Mouse (Mus musculus): ENCODE measurements around the gene Csf2. TPM values are rescaled to one million over a fixed set of nuclear protein-coding genes. Genes with fewer than 3 reads are reported as not detected.

The Csf2 gene
- polyA plus RNA-seq, 1 experiment = not detected

- Histone ChIP-seq H3ac (ENCODE audit: control insufficient read depth, insufficient read length, low read depth) (no peak overlapping the region), H3K4me3 (ENCODE audit: insufficient read depth, poor library complexity, severe bottlenecking) (no peak overlapping the region)
Observed at GRCm38 (mm10) chr11:54203162-54203561, 46.3 kb downstream of the Csf2 start.

GRCm38 (mm10) chr11:54201881-54202685 is 47.4 kb downstream of the Csf2 start:
- no peak overlapping the region for H3K4me3 ChIP-seq (ENCODE audit: insufficient read depth, poor library complexity, severe bottlenecking)

More at GRCm38 (mm10) chr11:54203162-54203561, 46.3 kb downstream of the Csf2 start:
- Histone ChIP-seq H3K27me3 (ENCODE audit: control insufficient read depth, insufficient read depth, insufficient read length) (no peaks in the 10 kb centered on the region), H3K36me3 (ENCODE audit: control insufficient read depth, insufficient read depth) (no peaks in the 10 kb centered on the region), H3K79me2 (ENCODE audit: control insufficient read depth, insufficient read depth) (no peaks in the 10 kb centered on the region), H3K79me3 (ENCODE audit: low read depth) (no peaks in the 10 kb centered on the region)
- TF ChIP-seq FOSL1 (IDR thresholded peaks at IDR 0.05; ENCODE audit: insufficient read depth, low read length, poor library complexity, severe bottlenecking) = no peak
- TF ChIP-seq USF1 (IDR thresholded peaks at IDR 0.05; ENCODE audit: low read depth) = no peak
- TF ChIP-seq MAX (IDR thresholded peaks at IDR 0.05) = no peak
- no peak for TF ChIP-seq MYOG (IDR thresholded peaks at IDR 0.05; ENCODE audit: control insufficient read depth, extremely low read depth, insufficient read length)
- no peak for TF ChIP-seq MYOD1 (IDR thresholded peaks at IDR 0.05; ENCODE audit: control insufficient read depth, insufficient read length, low read depth)
- no peak for TF ChIP-seq CEBPB (IDR thresholded peaks at IDR 0.05; ENCODE audit: low read depth)
- TF ChIP-seq CTCF (IDR thresholded peaks at IDR 0.05; ENCODE audit: control insufficient read depth, insufficient read depth, insufficient read length) = no peak

GRCm38 (mm10) chr11:54201287-54201773 is 48.1 kb downstream of the Csf2 start:
- Histone ChIP-seq H3K4me3 (ENCODE audit: insufficient read depth, poor library complexity, severe bottlenecking) (no peak overlapping the region), H3K27me3 (ENCODE audit: control insufficient read depth, insufficient read depth, insufficient read length) (no peaks in the 10 kb centered on the region), H3ac (ENCODE audit: control insufficient read depth, insufficient read length, low read depth) (no peak overlapping the region), H3K79me3 (ENCODE audit: low read depth) (no peaks in the 10 kb centered on the region), H3K36me3 (ENCODE audit: control insufficient read depth, insufficient read depth) (no peaks in the 10 kb centered on the region), H3K79me2 (ENCODE audit: control insufficient read depth, insufficient read depth) (no peaks in the 10 kb centered on the region)
- TF ChIP-seq MYOG (IDR thresholded peaks at IDR 0.05; ENCODE audit: control insufficient read depth, extremely low read depth, insufficient read length) (no peak), MAX (IDR thresholded peaks at IDR 0.05) (no peak), CTCF (IDR thresholded peaks at IDR 0.05; ENCODE audit: control insufficient read depth, insufficient read depth, insufficient read length) (no peak), CEBPB (IDR thresholded peaks at IDR 0.05; ENCODE audit: low read depth) (no peak), MYOD1 (IDR thresholded peaks at IDR 0.05; ENCODE audit: control insufficient read depth, insufficient read length, low read depth) (no peak), USF1 (IDR thresholded peaks at IDR 0.05; ENCODE audit: low read depth) (no peak), FOSL1 (IDR thresholded peaks at IDR 0.05; ENCODE audit: insufficient read depth, low read length, poor library complexity, severe bottlenecking) (no peak)

More at GRCm38 (mm10) chr11:54201881-54202685, 47.4 kb downstream of the Csf2 start:
- no peaks in the 10 kb centered on the region for H3K27me3 ChIP-seq (ENCODE audit: control insufficient read depth, insufficient read depth, insufficient read length)
- H3ac ChIP-seq (ENCODE audit: control insufficient read depth, insufficient read length, low read depth) = no peak overlapping the region
- H3K36me3 ChIP-seq (ENCODE audit: control insufficient read depth, insufficient read depth) = no peaks in the 10 kb centered on the region
- no peaks in the 10 kb centered on the region for H3K79me2 ChIP-seq (ENCODE audit: control insufficient read depth, insufficient read depth)
- H3K79me3 ChIP-seq (ENCODE audit: low read depth) = no peaks in the 10 kb centered on the region
- TF ChIP-seq MYOG (IDR thresholded peaks at IDR 0.05; ENCODE audit: control insufficient read depth, extremely low read depth, insufficient read length) = no peak

Other genes with a start within 250 kb of the Csf2 start
- gene Slc22a4, start 221.6 kb downstream of the Csf2 start, polyA plus RNA-seq (2012; fragmentation: generic; extraction: Trizol) = 4.0 TPM
- 120 TPM for gene Pdlim4, start 180.7 kb downstream of the Csf2 start, polyA plus RNA-seq (2012; fragmentation: generic; extraction: Trizol)
- gene P4ha2, start 149.6 kb downstream of the Csf2 start, polyA plus RNA-seq (2012; fragmentation: generic; extraction: Trizol) = 26.4 TPM
- gene Il3, start 17.6 kb upstream of the Csf2 start, polyA plus RNA-seq (2012; fragmentation: generic; extraction: Trizol) = not detected
- 0.14 TPM for gene Acsl6, start 54.1 kb upstream of the Csf2 start, polyA plus RNA-seq (2012; fragmentation: generic; extraction: Trizol)
- gene Meikin, start 121.0 kb upstream of the Csf2 start, polyA plus RNA-seq (2012; fragmentation: generic; extraction: Trizol) = not detected
- 2.6 TPM for gene Fnip1, start 188.5 kb upstream of the Csf2 start, polyA plus RNA-seq (2012; fragmentation: generic; extraction: Trizol)